Mouse (Mus musculus) liver, adult 2 months (tissue): ENCODE data around the gene Rhox2e.
"Not testable (repeated sequence)": the region's sequence is repeated elsewhere in the genome, so short reads cannot be mapped to it uniquely, and the experiment has no call there.

Experiments
- CTCF ChIP-seq: fragments of 200-500 bp; IDR thresholded peaks from 2 replicates; pipeline ENCODE4 v1.5.1; 2011; ENCODE audit warnings: low read depth, low read length, control low read depth
- POLR2A ChIP-seq: fragments of 200-500 bp; IDR thresholded peaks from 2 replicates; pipeline ENCODE4 v1.6.1; 2011; ENCODE audit warnings: low read length, control low read depth; ENCODE audit not compliant: insufficient read depth; ENCODE audit errors: extremely low read depth

GRCm38 (mm10) chrX:37530152-37530551, at the start of gene Rhox2e:
- not testable (repeated sequence) for TF ChIP-seq POLR2A, CTCF
